Mouse (Mus musculus): ENCODE results near the gene Olfr373.
"Not testable (repeated sequence)": the region's sequence is repeated elsewhere in the genome, so short reads cannot be mapped to it uniquely, and the experiment has no call there.

Olfr373 gene

DNA sequence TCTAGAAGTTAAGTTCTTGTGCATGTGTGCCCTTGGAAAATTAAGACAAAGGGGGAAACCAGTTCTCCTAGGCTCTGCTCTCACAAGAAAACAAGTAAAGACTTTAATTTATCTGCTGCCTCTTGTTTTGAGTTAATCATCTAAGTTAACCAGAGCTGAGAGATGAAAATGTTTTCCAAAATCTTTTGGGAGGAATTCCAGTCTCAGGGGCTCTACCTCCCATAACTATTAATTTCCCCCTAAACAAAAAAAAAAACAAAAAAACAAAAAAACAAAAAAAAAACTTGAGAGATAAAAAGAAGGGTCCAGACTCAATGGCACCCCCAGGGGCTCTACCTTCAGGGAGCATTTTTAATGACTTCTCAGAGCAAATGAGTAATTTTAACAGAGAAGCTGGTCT, at the start of gene Olfr373:
Gene Olfr373, plus strand, starts transcription at position 301 of the 400 bp plus-strand sequence.
- not testable (repeated sequence) for DNase-seq (ENCODE audit: low read depth, low spot score); H3K36me3 ChIP-seq (ENCODE audit: control insufficient read depth, insufficient read depth, low read length, poor library complexity, severe bottlenecking); H3K27me3 ChIP-seq (ENCODE audit: control insufficient read depth, insufficient read depth, low read length, poor library complexity, severe bottlenecking)

DNA sequence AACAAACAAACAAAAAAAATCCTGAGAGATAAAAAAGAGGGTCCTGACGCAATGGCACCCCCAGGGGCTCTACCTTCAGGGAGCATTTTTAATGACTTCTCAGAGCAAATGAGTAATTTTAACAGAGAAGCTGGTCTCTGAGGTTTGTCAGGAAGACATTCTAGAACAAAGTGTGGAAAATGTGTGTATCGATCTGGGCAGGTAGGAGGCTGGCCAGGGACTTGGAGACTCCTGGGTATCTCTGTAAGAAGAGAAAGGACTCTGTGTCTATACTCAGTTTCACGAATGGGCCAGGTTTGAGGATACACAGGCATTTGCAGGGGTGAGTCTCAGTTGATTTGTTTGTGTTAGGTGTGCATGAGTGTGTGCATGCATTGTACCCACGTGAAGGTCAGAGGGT, 42.1 kb upstream of the Olfr373 start, which contains the start of gene Olfr372:
Gene Olfr372, plus strand, starts transcription at position 301 of the 400 bp plus-strand sequence.
- not testable (repeated sequence) for H3K27me3 ChIP-seq (ENCODE audit: control insufficient read depth, insufficient read depth, low read length, poor library complexity, severe bottlenecking); H3K36me3 ChIP-seq (ENCODE audit: control insufficient read depth, insufficient read depth, low read length, poor library complexity, severe bottlenecking); DNase-seq (ENCODE audit: low read depth, low spot score)

DNA sequence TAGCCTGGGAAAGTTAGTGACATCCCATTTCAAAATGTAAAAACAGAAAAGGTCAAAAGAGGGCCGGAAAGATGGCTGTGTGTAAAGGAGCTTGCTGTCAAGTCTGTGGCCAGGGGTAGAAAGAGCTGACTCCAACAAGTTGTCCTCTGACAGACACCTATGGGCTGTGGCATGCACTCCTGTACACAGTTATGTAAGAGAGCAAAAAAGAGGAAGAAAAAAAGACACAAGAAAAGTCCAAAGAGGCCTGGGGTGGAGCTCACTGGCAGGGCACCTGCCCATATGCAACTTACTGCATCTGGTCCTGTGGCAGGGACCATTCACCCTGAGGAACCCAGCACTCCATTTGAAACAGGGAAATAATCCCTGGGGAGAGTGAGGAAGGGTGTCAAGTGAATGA, 40.5 kb upstream of the Olfr373 start:
- no peaks in the 10 kb centered on the region for H3K36me3 ChIP-seq (ENCODE audit: control insufficient read depth, insufficient read depth, low read length, poor library complexity, severe bottlenecking)
- no peaks in the 10 kb centered on the region for H3K27me3 ChIP-seq (ENCODE audit: control insufficient read depth, insufficient read depth, low read length, poor library complexity, severe bottlenecking)
- DNase-seq (ENCODE audit: low read depth, low spot score): peak; percentile 56

DNA sequence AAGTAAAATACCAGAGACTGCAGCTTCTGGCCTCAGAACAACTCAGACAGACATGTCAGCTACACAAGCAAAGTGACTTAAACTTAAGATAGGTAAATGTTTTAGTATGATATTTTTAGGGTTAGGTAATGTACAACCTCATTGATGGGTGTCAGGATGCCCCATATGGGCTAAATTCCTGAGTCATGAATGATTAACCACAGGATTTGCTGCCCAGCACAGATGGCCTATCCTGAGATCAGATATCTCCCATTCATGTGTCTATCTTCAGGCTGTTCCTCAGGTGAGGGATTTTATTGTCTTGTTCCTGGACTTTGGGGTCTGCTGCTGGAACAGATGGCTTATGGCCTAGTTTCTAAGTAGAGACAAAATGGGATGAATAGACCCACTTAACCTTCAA, 28.3 kb upstream of the Olfr373 start:
- not testable (repeated sequence) for H3K27me3 ChIP-seq (ENCODE audit: control insufficient read depth, insufficient read depth, low read length, poor library complexity, severe bottlenecking); DNase-seq (ENCODE audit: low read depth, low spot score); H3K36me3 ChIP-seq (ENCODE audit: control insufficient read depth, insufficient read depth, low read length, poor library complexity, severe bottlenecking)

DNA sequence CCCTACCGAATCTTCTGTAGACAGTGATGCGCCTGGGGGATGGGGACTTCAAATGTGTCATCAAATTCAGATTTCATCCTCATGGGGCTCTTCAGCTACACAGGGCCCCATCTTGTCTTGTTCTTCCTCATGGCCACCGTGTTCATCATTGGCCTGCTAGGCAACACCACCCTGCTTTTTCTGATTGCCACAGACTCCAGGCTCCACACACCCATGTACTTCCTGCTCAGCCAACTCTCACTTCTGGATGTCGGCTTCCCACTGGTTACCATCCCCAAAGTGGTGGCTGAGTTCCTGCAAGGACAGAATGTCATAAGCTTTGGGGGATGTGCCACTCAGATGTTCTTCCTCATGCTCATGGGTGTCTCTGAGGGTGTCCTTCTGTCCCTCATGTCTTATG, 25.3 kb upstream of the Olfr373 start:
- H3K27me3 ChIP-seq (ENCODE audit: control insufficient read depth, insufficient read depth, low read length, poor library complexity, severe bottlenecking); DNase-seq (ENCODE audit: low read depth, low spot score); H3K36me3 ChIP-seq (ENCODE audit: control insufficient read depth, insufficient read depth, low read length, poor library complexity, severe bottlenecking): not testable (repeated sequence)

DNA sequence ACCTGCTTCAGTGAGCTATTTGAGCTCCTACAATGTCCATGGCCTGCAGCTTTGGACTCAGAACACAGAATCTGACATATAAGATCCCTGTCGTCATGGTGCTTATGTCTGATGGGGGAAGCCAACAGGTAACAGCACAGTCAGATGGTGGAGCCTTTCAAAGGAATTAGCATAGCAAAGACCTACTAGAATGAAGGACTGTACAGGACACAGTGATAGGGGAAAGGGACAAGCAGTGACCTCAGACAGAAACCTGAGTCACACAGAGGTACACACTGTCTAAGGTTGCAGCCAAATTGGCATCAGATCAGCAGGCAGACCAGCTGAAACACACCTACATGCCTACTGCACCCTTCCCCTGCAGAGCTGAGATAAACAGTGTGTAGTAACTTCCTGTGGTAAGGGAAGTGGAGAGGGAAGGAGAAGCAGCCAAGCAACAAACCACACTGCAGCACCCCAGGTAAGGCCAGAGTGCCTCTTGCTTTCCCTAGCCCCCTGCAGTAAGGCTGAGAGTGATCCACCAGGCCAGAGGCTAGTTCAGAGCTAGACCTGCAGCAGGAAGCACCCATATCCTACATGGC, 16.1 kb upstream of the Olfr373 start:
- H3K27me3 ChIP-seq (ENCODE audit: control insufficient read depth, insufficient read depth, low read length, poor library complexity, severe bottlenecking); H3K36me3 ChIP-seq (ENCODE audit: control insufficient read depth, insufficient read depth, low read length, poor library complexity, severe bottlenecking): not testable (repeated sequence)
- DNase-seq (ENCODE audit: low read depth, low spot score): peak; percentile 47

DNA sequence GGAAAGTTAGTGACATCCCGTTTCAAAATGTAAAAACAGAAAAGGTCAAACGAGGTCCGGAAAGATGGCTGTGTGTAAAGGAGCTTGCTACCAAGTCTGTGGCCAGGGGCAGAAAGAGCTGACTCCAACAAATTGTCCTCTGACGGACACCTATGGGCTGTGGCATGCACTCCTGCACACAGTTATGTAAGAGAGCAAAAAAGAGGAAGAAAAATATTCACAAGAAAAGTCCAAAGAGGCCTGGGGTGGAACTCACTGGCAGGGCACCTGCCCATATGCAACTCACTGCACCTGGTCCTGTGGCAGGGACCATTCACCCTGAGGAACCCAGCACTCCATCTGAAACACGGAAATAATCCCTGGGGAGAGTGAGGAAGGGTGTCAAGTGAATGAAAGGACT, 1.8 kb downstream of the Olfr373 start:
- no peaks in the 10 kb centered on the region for H3K36me3 ChIP-seq (ENCODE audit: control insufficient read depth, insufficient read depth, low read length, poor library complexity, severe bottlenecking)
- DNase-seq (ENCODE audit: low read depth, low spot score): peak; percentile 51
- H3K27me3 ChIP-seq (ENCODE audit: control insufficient read depth, insufficient read depth, low read length, poor library complexity, severe bottlenecking): no peaks in the 10 kb centered on the region

DNA sequence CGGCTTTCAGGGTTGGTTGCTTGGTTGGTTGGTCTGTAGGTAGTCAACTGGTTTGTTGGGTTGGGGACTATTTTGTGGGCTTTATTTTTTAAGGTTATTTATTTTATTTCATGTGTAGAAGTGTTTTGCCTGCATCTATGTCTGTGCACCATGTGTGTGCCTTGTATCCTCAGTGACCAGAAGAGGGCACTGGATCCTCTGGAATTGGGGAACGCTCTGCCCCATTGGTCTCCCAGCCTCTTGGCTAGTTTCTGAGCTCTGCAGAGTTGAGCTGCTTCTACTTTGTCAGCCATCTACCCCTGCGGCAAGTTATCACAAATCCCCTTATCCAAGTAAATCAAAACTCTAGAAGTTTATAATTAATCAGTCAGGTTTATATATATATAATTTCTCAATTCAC, 4.6 kb downstream of the Olfr373 start:
- H3K27me3 ChIP-seq (ENCODE audit: control insufficient read depth, insufficient read depth, low read length, poor library complexity, severe bottlenecking); DNase-seq (ENCODE audit: low read depth, low spot score); H3K36me3 ChIP-seq (ENCODE audit: control insufficient read depth, insufficient read depth, low read length, poor library complexity, severe bottlenecking): not testable (repeated sequence)

DNA sequence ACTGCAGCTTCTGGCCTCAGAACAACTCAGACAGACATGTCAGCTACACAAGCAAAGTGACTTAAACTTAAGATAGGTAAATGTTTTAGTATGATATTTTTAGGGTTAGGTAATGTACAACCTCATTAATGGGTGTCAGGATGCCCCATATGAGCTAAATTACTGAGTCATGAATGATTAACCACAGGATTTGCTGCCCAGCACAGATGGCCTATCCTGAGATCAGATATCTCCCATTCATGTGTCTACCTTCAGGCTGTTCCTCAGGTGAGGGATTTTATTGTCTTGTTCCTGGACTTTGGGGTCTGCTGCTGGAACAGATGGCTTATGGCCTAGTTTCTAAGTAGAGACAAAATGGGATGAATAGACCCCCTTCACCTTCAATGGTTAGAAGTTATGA, 13.7 kb downstream of the Olfr373 start:
- H3K36me3 ChIP-seq (ENCODE audit: control insufficient read depth, insufficient read depth, low read length, poor library complexity, severe bottlenecking): not testable (repeated sequence)

DNA sequence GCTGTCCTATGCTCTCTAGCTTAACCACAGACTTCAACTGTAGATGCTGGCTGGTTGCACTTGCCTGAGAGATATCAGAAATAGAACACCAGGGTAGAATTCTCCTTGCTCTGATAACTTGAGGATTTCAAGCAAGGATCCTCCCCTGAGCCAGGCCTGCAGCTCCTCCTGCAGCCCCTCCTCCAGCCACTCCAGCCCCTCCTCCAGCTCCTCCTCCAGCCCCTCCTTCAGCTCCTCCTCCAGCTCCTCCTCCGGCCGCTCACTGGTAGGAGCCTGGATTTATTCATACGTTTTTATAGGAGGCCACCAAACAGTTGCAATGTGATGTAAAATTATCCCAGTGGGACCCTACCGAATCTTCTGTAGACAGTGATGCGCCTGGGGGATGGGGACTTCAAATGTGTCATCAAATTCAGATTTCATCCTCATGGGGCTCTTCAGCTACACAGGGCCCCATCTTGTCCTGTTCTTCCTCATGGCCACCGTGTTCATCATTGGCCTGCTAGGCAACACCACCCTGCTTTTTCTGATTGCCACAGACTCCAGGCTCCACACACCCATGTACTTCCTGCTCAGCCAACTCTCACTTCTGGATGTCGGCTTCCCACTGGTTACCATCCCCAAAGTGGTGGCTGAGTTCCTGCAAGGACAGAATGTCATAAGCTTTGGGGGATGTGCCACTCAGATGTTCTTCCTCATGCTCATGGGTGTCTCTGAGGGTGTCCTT, 16.6 kb downstream of the Olfr373 start:
- not testable (repeated sequence) for H3K36me3 ChIP-seq (ENCODE audit: control insufficient read depth, insufficient read depth, low read length, poor library complexity, severe bottlenecking); DNase-seq (ENCODE audit: low read depth, low spot score); H3K27me3 ChIP-seq (ENCODE audit: control insufficient read depth, insufficient read depth, low read length, poor library complexity, severe bottlenecking)

More for the DNA sequence above, 13.7 kb downstream of the Olfr373 start:
- DNase-seq (ENCODE audit: low read depth, low spot score); H3K27me3 ChIP-seq (ENCODE audit: control insufficient read depth, insufficient read depth, low read length, poor library complexity, severe bottlenecking): not testable (repeated sequence)

DNA sequence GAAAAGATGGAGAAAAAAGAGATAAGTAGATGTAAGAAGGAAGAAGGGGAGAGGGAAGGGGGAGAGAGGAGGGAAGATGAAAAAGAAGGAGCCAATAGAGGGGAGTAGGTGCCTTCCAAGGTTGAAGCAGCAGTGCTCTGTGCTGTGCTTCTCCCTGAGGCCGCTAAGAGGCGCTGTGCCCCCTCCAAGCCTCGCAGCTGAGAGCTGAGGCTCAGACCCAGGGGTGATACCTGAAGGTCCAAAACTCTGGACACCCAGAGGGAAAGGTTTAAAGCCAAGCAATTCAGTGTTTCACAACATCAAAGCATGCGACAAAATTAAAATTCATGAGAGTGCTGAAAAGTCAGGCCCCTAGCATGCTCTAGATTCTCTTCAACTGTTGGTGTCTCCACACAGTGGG, 22.2 kb downstream of the Olfr373 start:
- DNase-seq (ENCODE audit: low read depth, low spot score): peak; percentile 58
- Histone ChIP-seq H3K27me3 (ENCODE audit: control insufficient read depth, insufficient read depth, low read length, poor library complexity, severe bottlenecking) (no peaks in the 10 kb centered on the region), H3K36me3 (ENCODE audit: control insufficient read depth, insufficient read depth, low read length, poor library complexity, severe bottlenecking) (no peaks in the 10 kb centered on the region)

DNA sequence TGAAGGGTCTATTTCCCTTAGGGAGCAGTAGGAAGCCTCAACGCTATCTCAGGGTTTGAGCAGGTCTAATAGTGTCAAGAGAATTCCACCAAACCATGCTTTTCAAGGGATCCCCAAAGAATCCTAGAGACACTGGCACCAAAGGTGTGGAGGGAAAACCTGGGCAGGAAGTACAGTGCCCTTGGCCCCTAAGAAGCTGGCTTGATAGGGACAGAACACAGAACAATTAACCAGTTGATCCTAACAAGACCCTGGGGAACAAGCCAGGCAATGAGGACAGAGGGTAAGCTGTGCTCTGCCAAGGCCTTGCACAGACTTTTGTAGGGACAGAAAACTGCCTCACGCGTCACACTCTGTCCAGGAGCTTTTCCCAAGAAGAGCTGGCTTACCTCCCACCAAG, 23.8 kb downstream of the Olfr373 start, which contains the start of gene Olfr374:
Gene Olfr374, plus strand, starts transcription at position 301 of the 400 bp plus-strand sequence.
- Histone ChIP-seq H3K36me3 (ENCODE audit: control insufficient read depth, insufficient read depth, low read length, poor library complexity, severe bottlenecking) (no peaks in the 10 kb centered on the region), H3K27me3 (ENCODE audit: control insufficient read depth, insufficient read depth, low read length, poor library complexity, severe bottlenecking) (no peaks in the 10 kb centered on the region)
- no peak for DNase-seq (ENCODE audit: low read depth, low spot score)

DNA sequence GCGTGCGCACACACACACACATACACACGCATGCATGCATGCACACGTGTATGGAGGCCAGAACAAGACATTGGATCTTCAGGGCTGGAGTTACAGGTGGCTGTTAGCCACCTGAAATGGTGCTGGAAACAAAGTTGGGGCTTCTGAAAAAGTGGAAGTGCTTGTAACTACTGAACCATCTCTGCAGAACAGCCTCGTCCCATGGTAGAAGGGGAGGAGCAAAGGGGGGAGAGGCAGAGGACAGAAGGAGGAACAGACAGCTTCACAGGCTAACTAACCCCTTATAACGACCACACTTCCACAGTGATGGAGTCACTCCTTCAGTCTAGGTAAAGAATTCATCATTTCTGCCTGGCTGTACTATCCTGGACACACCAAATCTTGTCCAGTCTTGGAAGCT, 27.9 kb downstream of the Olfr373 start:
- H3K36me3 ChIP-seq (ENCODE audit: control insufficient read depth, insufficient read depth, low read length, poor library complexity, severe bottlenecking): no peaks in the 10 kb centered on the region
- peak; percentile 81 for DNase-seq (ENCODE audit: low read depth, low spot score)
- no peaks in the 10 kb centered on the region for H3K27me3 ChIP-seq (ENCODE audit: control insufficient read depth, insufficient read depth, low read length, poor library complexity, severe bottlenecking)

DNA sequence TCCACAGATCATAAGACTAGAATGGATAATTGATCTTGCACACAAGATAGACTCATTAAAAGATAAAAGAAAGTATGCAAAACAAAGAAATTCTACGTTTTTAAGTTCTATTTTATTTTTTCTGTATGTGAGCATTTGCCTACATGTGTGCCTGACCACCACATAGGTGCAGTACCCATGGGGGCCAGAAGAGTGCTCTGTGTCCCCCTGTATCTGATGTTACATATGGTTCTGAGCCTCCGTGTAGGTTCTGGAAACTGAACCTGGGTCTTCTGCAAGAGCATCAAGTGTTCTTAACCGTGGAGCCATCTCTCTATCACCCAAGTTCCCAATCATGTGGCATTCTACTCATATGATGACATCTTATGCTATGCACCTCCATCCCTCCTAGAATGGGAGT, 29.5 kb downstream of the Olfr373 start:
- no peaks in the 10 kb centered on the region for H3K27me3 ChIP-seq (ENCODE audit: control insufficient read depth, insufficient read depth, low read length, poor library complexity, severe bottlenecking)
- no peaks in the 10 kb centered on the region for H3K36me3 ChIP-seq (ENCODE audit: control insufficient read depth, insufficient read depth, low read length, poor library complexity, severe bottlenecking)
- DNase-seq (ENCODE audit: low read depth, low spot score): peak; percentile 31

DNA sequence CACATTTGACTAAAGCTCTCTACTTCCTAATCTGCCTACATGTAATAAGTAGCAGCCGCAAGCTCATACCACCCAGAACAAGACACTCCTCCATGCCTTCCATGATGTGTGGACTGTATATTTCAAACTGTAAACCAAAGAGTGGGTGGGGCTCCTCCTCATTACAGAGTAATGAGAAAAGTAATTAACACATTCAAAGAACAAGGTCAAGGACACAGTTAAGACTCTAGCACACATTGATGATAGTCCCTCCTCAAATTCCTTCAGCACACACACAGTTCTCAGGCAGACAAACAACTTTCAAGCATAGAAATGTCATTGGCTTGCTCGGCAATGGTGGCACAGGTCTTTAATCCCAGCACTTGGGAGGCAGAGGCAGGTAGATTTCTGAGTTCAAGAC, 32.2 kb downstream of the Olfr373 start:
- H3K27me3 ChIP-seq (ENCODE audit: control insufficient read depth, insufficient read depth, low read length, poor library complexity, severe bottlenecking): no peaks in the 10 kb centered on the region
- DNase-seq (ENCODE audit: low read depth, low spot score): no peak
- no peaks in the 10 kb centered on the region for H3K36me3 ChIP-seq (ENCODE audit: control insufficient read depth, insufficient read depth, low read length, poor library complexity, severe bottlenecking)

Data from splenic B cell, adult 2 months (primary cell).